Mouse (Mus musculus): ENCODE data around the gene Ube2n. TPM values are rescaled to one million over a fixed set of nuclear protein-coding genes. Genes with fewer than 3 reads are reported as not detected.
A peak's percentile ranks its signal among the peaks of the same experiment; 100 is the strongest.

Ube2n gene
- polyA plus RNA-seq, 1 experiment from 2014 or later, result 277 TPM

GRCm38 (mm10) chr10:95557337-95557828 is 42.4 kb downstream of the Ube2n start:
- 88% methylated on average over 5 of the region's 5 CpGs for WGBS
- Histone ChIP-seq H3K4me3 (replicated peaks; ENCODE audit: low read depth, low read length) (no peak overlapping the region), H3K9me3 (replicated peaks; ENCODE audit: low read length) (no peaks in the 10 kb centered on the region), H3K36me3 (ENCODE audit: insufficient read depth, low read length) (no peaks in the 10 kb centered on the region), H3K4me1 (replicated peaks; ENCODE audit: insufficient read depth, low read length) (peaks cover 8% of the 10 kb centered on the region; the same call in 1 of the 2 replicates), H3K27me3 (ENCODE audit: insufficient read depth, low read length) (no peaks in the 10 kb centered on the region), H3K4me2 (ENCODE audit: low read length) (no peak overlapping the region), H3K27ac (no peak overlapping the region), H3K9ac (ENCODE audit: low read depth, low read length) (no peak overlapping the region)
- ATAC-seq (replicated peaks; ENCODE audit: low FRiP score, low read depth), result no peak; the same call in 1 of the 2 replicates
- peak; percentile 85 for TF ChIP-seq CTCF (IDR thresholded peaks at IDR 0.05; ENCODE audit: low read depth)
- DNase-seq (ENCODE audit: low spot score), result peak; percentile 58

GRCm38 (mm10) chr10:95559426-95559825 is 44.5 kb downstream of the Ube2n start:
- ATAC-seq (replicated peaks; ENCODE audit: low FRiP score, low read depth) (no peak), DNase-seq (ENCODE audit: low spot score) (no peak)
- Histone ChIP-seq H3K27ac (no peak overlapping the region), H3K27me3 (ENCODE audit: insufficient read depth, low read length) (no peaks in the 10 kb centered on the region), H3K9me3 (replicated peaks; ENCODE audit: low read length) (no peaks in the 10 kb centered on the region), H3K36me3 (ENCODE audit: insufficient read depth, low read length) (no peaks in the 10 kb centered on the region), H3K4me1 (replicated peaks; ENCODE audit: insufficient read depth, low read length) (peaks cover 8% of the 10 kb centered on the region; the same call in 1 of the 2 replicates), H3K9ac (ENCODE audit: low read depth, low read length) (no peak overlapping the region), H3K4me3 (replicated peaks; ENCODE audit: low read depth, low read length) (peak overlapping the region; percentile 24), H3K4me2 (ENCODE audit: low read length) (peak overlapping the region; percentile 30)
- WGBS, result 62% methylated on average over 7 of the region's 7 CpGs
- TF ChIP-seq CTCF (IDR thresholded peaks at IDR 0.05; ENCODE audit: low read depth), result no peak

GRCm38 (mm10) chr10:95560394-95560983 is 45.5 kb downstream of the Ube2n start:
- peak overlapping the region; percentile 30 for H3K4me2 ChIP-seq (ENCODE audit: low read length)

GRCm38 (mm10) chr10:95561616-95562015 is 46.7 kb downstream of the Ube2n start:
- H3K36me3 ChIP-seq (ENCODE audit: insufficient read depth, low read length), result no peaks in the 10 kb centered on the region
- WGBS, result 33% methylated on average over 7 of the region's 7 CpGs
- H3K27ac ChIP-seq, result no peak overlapping the region; the same call in 1 of the 2 replicates
- no peaks in the 10 kb centered on the region for H3K27me3 ChIP-seq (ENCODE audit: insufficient read depth, low read length)
- DNase-seq (ENCODE audit: low spot score) (no peak), ATAC-seq (replicated peaks; ENCODE audit: low FRiP score, low read depth) (no peak)
- H3K4me2 ChIP-seq (ENCODE audit: low read length), result peak overlapping the region; percentile 66
- H3K9ac ChIP-seq (ENCODE audit: low read depth, low read length), result peak overlapping the region; percentile 97
- H3K4me3 ChIP-seq (replicated peaks; ENCODE audit: low read depth, low read length), result peak overlapping the region; percentile 90
- TF ChIP-seq CTCF (IDR thresholded peaks at IDR 0.05; ENCODE audit: low read depth), result no peak
- no peaks in the 10 kb centered on the region for H3K9me3 ChIP-seq (replicated peaks; ENCODE audit: low read length)
- peaks cover 4% of the 10 kb centered on the region; the same call in 1 of the 2 replicates for H3K4me1 ChIP-seq (replicated peaks; ENCODE audit: insufficient read depth, low read length)

More at GRCm38 (mm10) chr10:95560394-95560983, 45.5 kb downstream of the Ube2n start:
- DNase-seq (ENCODE audit: low spot score), result no peak
- Histone ChIP-seq H3K9me3 (replicated peaks; ENCODE audit: low read length) (no peaks in the 10 kb centered on the region), H3K4me1 (replicated peaks; ENCODE audit: insufficient read depth, low read length) (peaks cover 4% of the 10 kb centered on the region; the same call in 1 of the 2 replicates), H3K36me3 (ENCODE audit: insufficient read depth, low read length) (no peaks in the 10 kb centered on the region), H3K27ac (peak overlapping the region; percentile 62; the same call in 1 of the 2 replicates), H3K4me3 (replicated peaks; ENCODE audit: low read depth, low read length) (peak overlapping the region; percentile 24), H3K27me3 (ENCODE audit: insufficient read depth, low read length) (no peaks in the 10 kb centered on the region), H3K9ac (ENCODE audit: low read depth, low read length) (peak overlapping the region; percentile 44; the same call in 1 of the 2 replicates)
- TF ChIP-seq CTCF (IDR thresholded peaks at IDR 0.05; ENCODE audit: low read depth), result no peak
- ATAC-seq (replicated peaks; ENCODE audit: low FRiP score, low read depth), result no peak
- WGBS, result 68% methylated on average over 9 of the region's 9 CpGs

- H3K27ac ChIP-seq, result peak overlapping the region; percentile 96; the same call in 1 of the 2 replicates
- no peak for DNase-seq (ENCODE audit: low spot score)
- H3K27me3 ChIP-seq (ENCODE audit: insufficient read depth, low read length), result no peaks in the 10 kb centered on the region
- no peak for ATAC-seq (replicated peaks; ENCODE audit: low FRiP score, low read depth)
- H3K4me3 ChIP-seq (replicated peaks; ENCODE audit: low read depth, low read length), result peak overlapping the region; percentile 90
- peak overlapping the region; percentile 66 for H3K4me2 ChIP-seq (ENCODE audit: low read length)
- H3K9ac ChIP-seq (ENCODE audit: low read depth, low read length), result peak overlapping the region; percentile 97
- H3K4me1 ChIP-seq (replicated peaks; ENCODE audit: insufficient read depth, low read length), result 0 out of 2 replicates have a peak, but pooled peaks cover 4% of the 10 kb centered on the region
- no peaks in the 10 kb centered on the region for H3K36me3 ChIP-seq (ENCODE audit: insufficient read depth, low read length)
- TF ChIP-seq CTCF (IDR thresholded peaks at IDR 0.05; ENCODE audit: low read depth), result no peak
- H3K9me3 ChIP-seq (replicated peaks; ENCODE audit: low read length), result no peaks in the 10 kb centered on the region
- WGBS, result 2% methylated on average over 8 of the region's 8 CpGs
Measured at GRCm38 (mm10) chr10:95562395-95562794, 47.5 kb downstream of the Ube2n start.

- Histone ChIP-seq H3K9me3 (replicated peaks; ENCODE audit: low read length) (no peaks in the 10 kb centered on the region), H3K4me1 (replicated peaks; ENCODE audit: insufficient read depth, low read length) (0 out of 2 replicates have a peak, but pooled peaks cover 4% of the 10 kb centered on the region), H3K27me3 (ENCODE audit: insufficient read depth, low read length) (no peaks in the 10 kb centered on the region), H3K4me3 (replicated peaks; ENCODE audit: low read depth, low read length) (peak overlapping the region; percentile 90), H3K27ac (peak overlapping the region; percentile 96), H3K4me2 (ENCODE audit: low read length) (peak overlapping the region; percentile 66), H3K36me3 (ENCODE audit: insufficient read depth, low read length) (no peaks in the 10 kb centered on the region), H3K9ac (ENCODE audit: low read depth, low read length) (peak overlapping the region; percentile 97)
- peak; percentile 75 for DNase-seq (ENCODE audit: low spot score)
- no peak for TF ChIP-seq CTCF (IDR thresholded peaks at IDR 0.05; ENCODE audit: low read depth)
- ATAC-seq (replicated peaks; ENCODE audit: low FRiP score, low read depth), result peak; percentile 33; the same call in 1 of the 2 replicates
- under 1% methylated on average over 61 of the region's 65 CpGs for WGBS
Measured at GRCm38 (mm10) chr10:95562859-95563841, 48.2 kb downstream of the Ube2n start.
